Mouse (Mus musculus) midbrain, embryonic 13.5 days (tissue): ENCODE results near the gene Tmed9. TPM values are rescaled to one million over a fixed set of nuclear protein-coding genes. Genes with fewer than 3 reads are reported as not detected.
"Not testable (repeated sequence)": the region's sequence is repeated elsewhere in the genome, so short reads cannot be mapped to it uniquely, and the experiment has no call there.

ENCODE experiments used
- ATAC-seq: fragments of 200-750 bp; cut with Nextera tagmentation; 2 replicates; pipeline ENCODE4 v1.8.0; 2017; ENCODE audit warnings: mild to moderate bottlenecking, moderate TSS enrichment, moderate library complexity
- H3K27ac ChIP-seq: fragments of 300-500 bp; sonication (generic); 2 replicates; pipeline ENCODE4 v1.5.1; 2015; ENCODE audit warnings: inconsistent platforms, mild to moderate bottlenecking, moderate library complexity
- H3K27me3 ChIP-seq: fragments of 300-500 bp; sonication (generic); 2 replicates; pipeline ENCODE4 v1.6.1; 2015; ENCODE audit warnings: mild to moderate bottlenecking, inconsistent platforms
- H3K36me3 ChIP-seq: fragments of 300-500 bp; sonication (generic); 2 replicates; pipeline ENCODE4 v1.6.1; 2015; ENCODE audit warnings: mild to moderate bottlenecking, inconsistent platforms
- H3K4me1 ChIP-seq: fragments of 300-500 bp; sonication (generic); replicated peaks from 2 replicates; pipeline ENCODE4 v1.6.1; 2015; ENCODE audit warnings: inconsistent platforms
- H3K4me2 ChIP-seq: fragments of 300-500 bp; sonication (generic); replicated peaks from 2 replicates; pipeline ENCODE4 v1.6.1; 2015; ENCODE audit warnings: moderate library complexity, mild to moderate bottlenecking, inconsistent platforms
- H3K4me3 ChIP-seq: fragments of 300-500 bp; sonication (generic); replicated peaks from 2 replicates; pipeline ENCODE4 v1.5.1; 2015; ENCODE audit warnings: mild to moderate bottlenecking, inconsistent platforms
- H3K9ac ChIP-seq: fragments of 300-500 bp; sonication (generic); replicated peaks from 2 replicates; pipeline ENCODE4 v1.6.1; 2015; ENCODE audit warnings: mild to moderate bottlenecking, inconsistent platforms
- H3K9me3 ChIP-seq: fragments of 300-500 bp; sonication (generic); 2 replicates; pipeline ENCODE4 v1.6.1; 2016; ENCODE audit warnings: mild to moderate bottlenecking, inconsistent platforms
- WGBS: fragments of 180-500 bp; shearing (Covaris S2); methylation state at CpG from one replicate; pipeline ENCODE4 v1.1.7; 2015; 5-methylcytosine and 5-hydroxymethylcytosine counted together
- polyA plus RNA-seq: library from polyadenylated mRNA; unstranded; fragments of >200 nt; fragmentation: Nextera tagmentation; extraction: Ambion mirVana; gene quantifications from 2 replicates; pipeline ENCODE4 v1.2.1, GENCODE M21; 2015

Gene Tmed9
- polyA plus RNA-seq, 1 experiment from 2014 or later, result 125 TPM

- H3K9me3 ChIP-seq, H3K27me3 ChIP-seq, ATAC-seq: not testable (repeated sequence)
- H3K4me1 ChIP-seq, result peaks cover 32% of the 10 kb centered on the region
- H3K4me3 ChIP-seq, result peak overlapping the region; percentile 73
- H3K36me3 ChIP-seq, result peaks cover 17% of the 10 kb centered on the region
- H3K4me2 ChIP-seq, result peak overlapping the region; percentile 66
- H3K9ac ChIP-seq, result peak overlapping the region; percentile 83
- 24% methylated on average over 20 of the region's 20 CpGs for WGBS
- peak overlapping the region; percentile 94 for H3K27ac ChIP-seq
These were observed 48.7 kb downstream of the Tmed9 start for GRCm38 (mm10) chr13:55622156-55622648.

- ATAC-seq, result peak; percentile 98
- Histone ChIP-seq H3K4me2 (peak within 1 kb of the TSS; percentile 66), H3K27ac (peak within 1 kb of the TSS; percentile 94), H3K27me3 (no peaks in the 10 kb centered on the region), H3K4me3 (peak within 1 kb of the TSS; percentile 73), H3K9ac (peak within 1 kb of the TSS; percentile 83), H3K9me3 (no peaks in the 10 kb centered on the region), H3K4me1 (peaks cover 32% of the 10 kb centered on the region), H3K36me3 (peaks cover 22% of the 10 kb centered on the region)
- under 1% methylated on average over 59 of the region's 59 CpGs for WGBS
These were observed 49.4 kb downstream of the Tmed9 start, which contains the start of gene Caml for GRCm38 (mm10) chr13:55622649-55623541. Gene Caml, plus strand, starts transcription at chr13:55623005.

GRCm38 (mm10) chr13:55634639-55635127 is 61.2 kb downstream of the Tmed9 start, which contains the start of gene Ddx46:
Gene Ddx46, plus strand, starts transcription at chr13:55635027.
- H3K36me3 ChIP-seq, result peaks cover 52% of the 10 kb centered on the region
- peaks cover 23% of the 10 kb centered on the region for H3K4me1 ChIP-seq
- WGBS, result 6% methylated on average over 30 of the region's 30 CpGs
- H3K9ac ChIP-seq, result peak within 1 kb of the TSS; percentile 92
- H3K4me2 ChIP-seq, result peak within 1 kb of the TSS; percentile 90
- H3K4me3 ChIP-seq, result peak within 1 kb of the TSS; percentile 99
- H3K27ac ChIP-seq, result peak within 1 kb of the TSS; percentile 58
- H3K27me3 ChIP-seq, result no peaks in the 10 kb centered on the region
- ATAC-seq, result peak; percentile 96
- H3K9me3 ChIP-seq, result no peaks in the 10 kb centered on the region

GRCm38 (mm10) chr13:55635146-55635571 is 61.6 kb downstream of the Tmed9 start:
- peak; percentile 79 for ATAC-seq
- peaks cover 52% of the 10 kb centered on the region for H3K36me3 ChIP-seq
- peak overlapping the region; percentile 90 for H3K4me2 ChIP-seq
- no peaks in the 10 kb centered on the region for H3K27me3 ChIP-seq
- peak overlapping the region; percentile 99 for H3K4me3 ChIP-seq
- peak overlapping the region; percentile 58 for H3K27ac ChIP-seq
- H3K4me1 ChIP-seq, result peaks cover 23% of the 10 kb centered on the region
- H3K9ac ChIP-seq, result peak overlapping the region; percentile 92
- WGBS, result 1% methylated on average over 36 of the region's 40 CpGs
- no peaks in the 10 kb centered on the region for H3K9me3 ChIP-seq

GRCm38 (mm10) chr13:55636185-55636983 is 62.9 kb downstream of the Tmed9 start:
- Histone ChIP-seq H3K9me3 (no peaks in the 10 kb centered on the region), H3K27me3 (no peaks in the 10 kb centered on the region), H3K4me1 (peaks cover 23% of the 10 kb centered on the region), H3K27ac (no peak overlapping the region), H3K9ac (no peak overlapping the region), H3K4me3 (peak overlapping the region; percentile 99; the same call in 1 of the 2 replicates), H3K36me3 (peaks cover 49% of the 10 kb centered on the region), H3K4me2 (peak overlapping the region; percentile 90)
- no peak for ATAC-seq
- WGBS, result 91% methylated on average over 14 of the region's 14 CpGs

- H3K4me3 ChIP-seq, H3K9me3 ChIP-seq, H3K27ac ChIP-seq, H3K27me3 ChIP-seq, H3K4me2 ChIP-seq, H3K9ac ChIP-seq: not testable (repeated sequence)
- H3K36me3 ChIP-seq, result peaks cover 43% of the 10 kb centered on the region
- peak; percentile 27; the same call in 1 of the 2 replicates for ATAC-seq
- WGBS, result 65% methylated on average over 8 of the region's 8 CpGs
- peaks cover 15% of the 10 kb centered on the region for H3K4me1 ChIP-seq
These were observed 66.9 kb downstream of the Tmed9 start for GRCm38 (mm10) chr13:55640480-55640879.

- 83% methylated on average over 2 of the region's 2 CpGs for WGBS
- no peaks in the 10 kb centered on the region for H3K4me1 ChIP-seq
- no peak for ATAC-seq
- H3K27ac ChIP-seq, result no peak overlapping the region
- no peaks in the 10 kb centered on the region for H3K9me3 ChIP-seq
- H3K27me3 ChIP-seq, result no peaks in the 10 kb centered on the region
- H3K4me2 ChIP-seq, result no peak overlapping the region
- no peak overlapping the region for H3K9ac ChIP-seq
- H3K36me3 ChIP-seq, result peaks cover 67% of the 10 kb centered on the region
- no peak overlapping the region for H3K4me3 ChIP-seq
These were observed 71.0 kb downstream of the Tmed9 start for GRCm38 (mm10) chr13:55644525-55644924.

Other genes with a start within 250 kb of the Tmed9 start
- 18.4 and 19.9 TPM in 2 replicates for gene Mxd3, start 243.9 kb upstream of the Tmed9 start, polyA plus RNA-seq
- 61.6 and 62.6 TPM in 2 replicates for gene Lman2, start 210.9 kb upstream of the Tmed9 start, polyA plus RNA-seq
- gene Rgs14, start 204.0 kb upstream of the Tmed9 start, polyA plus RNA-seq, result 0.14 and 0.39 TPM in 2 replicates
- gene Slc34a1, start 175.5 kb upstream of the Tmed9 start, polyA plus RNA-seq, result not detected in 2 replicates
- not detected in 2 replicates for gene Pfn3, start 158.5 kb upstream of the Tmed9 start, polyA plus RNA-seq
- not detected in 2 replicates for gene F12, start 146.9 kb upstream of the Tmed9 start, polyA plus RNA-seq
- gene Grk6, start 128.7 kb upstream of the Tmed9 start, polyA plus RNA-seq, result 26.8 and 35.7 TPM in 2 replicates
- 2.3 and 2.8 TPM in 2 replicates for gene Prr7, start 109.5 kb upstream of the Tmed9 start, polyA plus RNA-seq
- 655 and 674 TPM in 2 replicates for gene Dbn1, start 85.6 kb upstream of the Tmed9 start, polyA plus RNA-seq
- 145 and 159 TPM in 2 replicates for gene Pdlim7, start 60.1 kb upstream of the Tmed9 start, polyA plus RNA-seq
- 4.3 and 4.7 TPM in 2 replicates for gene Dok3, start 44.4 kb upstream of the Tmed9 start, polyA plus RNA-seq
- gene Ddx41, start 37.1 kb upstream of the Tmed9 start, polyA plus RNA-seq, result 60.2 and 66.6 TPM in 2 replicates
- 64.9 and 72.3 TPM in 2 replicates for gene Fam193b, start 2.6 kb upstream of the Tmed9 start, polyA plus RNA-seq
- gene B4galt7, start 26.2 kb downstream of the Tmed9 start, polyA plus RNA-seq, result 45.5 and 47.4 TPM in 2 replicates
- gene Caml, start 49.3 kb downstream of the Tmed9 start, polyA plus RNA-seq, result 92.3 and 97.5 TPM in 2 replicates
- 31.3 and 33.5 TPM in 2 replicates for gene Ddx46, start 61.3 kb downstream of the Tmed9 start, polyA plus RNA-seq
- gene B230219D22Rik, start 119.4 kb downstream of the Tmed9 start, polyA plus RNA-seq, result 69.3 and 72.6 TPM in 2 replicates
- 121 and 129 TPM in 2 replicates for gene Txndc15, start 140.9 kb downstream of the Tmed9 start, polyA plus RNA-seq
- 19.7 and 23.0 TPM in 2 replicates for gene Pcbd2, start 153.6 kb downstream of the Tmed9 start, polyA plus RNA-seq
- 0.12 TPM in 1 of 2 replicates, not detected in the other for gene Catsper3, start 210.8 kb downstream of the Tmed9 start, polyA plus RNA-seq